Mouse (Mus musculus): ENCODE results near the gene Fpr1.
"Not testable (repeated sequence)": the region's sequence is repeated elsewhere in the genome, so short reads cannot be mapped to it uniquely, and the experiment has no call there.

Fpr1 gene

DNA sequence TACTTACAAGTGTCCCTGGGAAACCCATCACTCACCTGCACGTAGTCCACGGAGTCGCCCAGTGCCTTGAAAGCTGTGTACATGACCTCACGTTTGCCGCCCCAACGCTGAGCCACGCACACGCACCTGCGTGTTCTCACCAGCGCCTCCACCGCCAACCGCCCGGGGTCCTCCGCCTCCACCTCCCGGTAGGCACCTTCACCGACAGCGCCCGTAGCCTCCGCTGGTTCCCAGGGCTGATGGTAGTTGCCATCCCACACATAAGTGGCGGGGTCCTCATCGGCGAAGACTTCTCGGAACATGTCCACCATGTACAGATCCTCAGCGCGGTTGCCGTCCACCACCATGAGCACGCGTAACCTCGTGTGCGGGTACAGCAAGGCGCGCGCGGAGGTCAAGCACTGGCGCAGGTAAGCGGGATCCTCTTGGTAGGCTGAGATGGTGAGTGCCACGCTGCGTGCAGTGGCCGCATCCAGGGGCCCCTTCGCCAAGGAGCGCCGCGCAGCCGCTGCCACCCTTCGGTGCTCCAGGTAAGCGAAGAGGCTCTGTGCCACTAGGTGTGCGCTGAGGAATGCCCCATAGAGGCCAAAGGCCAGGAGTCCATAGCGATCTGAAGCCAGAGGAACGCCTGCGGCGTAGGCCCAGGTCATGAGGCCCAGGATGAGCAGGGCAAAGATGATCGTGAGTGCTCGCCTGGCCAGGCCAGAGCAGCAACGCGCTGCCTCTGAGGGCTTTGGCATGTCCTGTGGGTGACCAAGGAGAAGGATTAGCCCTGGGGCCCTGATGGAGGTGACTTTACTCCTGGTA, 33.6 kb downstream of the Fpr1 start:
- DNase-seq (ENCODE audit: inconsistent ontology term) = no peak

- DNase-seq (ENCODE audit: inconsistent ontology term) = no peak
These were observed 34.8 kb downstream of the Fpr1 start for GRCm38 (mm10) chr17:17848988-17849387.

DNA sequence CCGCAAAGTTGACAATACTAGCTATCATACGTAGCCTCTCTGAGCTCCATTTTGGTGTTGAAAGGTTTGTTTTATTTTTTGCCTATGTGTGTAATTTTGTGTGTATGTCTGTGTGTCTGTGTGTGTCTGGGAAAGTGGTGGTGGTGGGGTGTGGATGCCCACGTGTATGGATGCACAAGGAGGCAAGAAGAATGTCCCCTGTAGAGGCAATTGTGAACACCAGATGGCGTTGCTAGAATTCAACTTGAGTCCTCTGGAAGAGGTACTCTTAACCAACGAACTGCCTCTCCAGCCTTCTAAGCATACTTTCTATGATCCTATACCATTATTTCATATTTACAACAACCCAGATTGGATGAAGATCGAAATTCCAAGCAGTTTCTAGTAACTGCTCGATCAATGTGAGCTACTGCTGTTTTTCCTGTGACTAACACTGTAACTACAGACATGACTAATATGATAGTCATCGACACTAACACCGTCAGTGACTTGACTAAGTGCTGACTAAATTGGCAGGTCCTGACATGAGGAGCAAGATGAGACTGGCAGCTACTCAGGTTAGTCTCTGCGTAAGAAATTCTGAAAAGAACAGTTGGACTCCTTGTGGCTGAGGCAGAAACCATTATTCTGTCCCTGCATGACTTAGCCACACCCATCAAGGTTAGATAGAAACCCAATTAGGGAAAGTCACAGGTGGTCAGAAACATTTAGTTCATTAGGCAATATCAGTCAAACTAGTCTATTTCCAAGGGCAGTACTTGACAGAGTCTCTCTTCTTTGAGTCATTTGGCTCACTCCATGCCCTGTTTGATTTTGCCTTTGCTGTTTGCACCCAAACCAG, 38.3 kb downstream of the Fpr1 start:
- DNase-seq (ENCODE audit: inconsistent ontology term) = no peak

DNA sequence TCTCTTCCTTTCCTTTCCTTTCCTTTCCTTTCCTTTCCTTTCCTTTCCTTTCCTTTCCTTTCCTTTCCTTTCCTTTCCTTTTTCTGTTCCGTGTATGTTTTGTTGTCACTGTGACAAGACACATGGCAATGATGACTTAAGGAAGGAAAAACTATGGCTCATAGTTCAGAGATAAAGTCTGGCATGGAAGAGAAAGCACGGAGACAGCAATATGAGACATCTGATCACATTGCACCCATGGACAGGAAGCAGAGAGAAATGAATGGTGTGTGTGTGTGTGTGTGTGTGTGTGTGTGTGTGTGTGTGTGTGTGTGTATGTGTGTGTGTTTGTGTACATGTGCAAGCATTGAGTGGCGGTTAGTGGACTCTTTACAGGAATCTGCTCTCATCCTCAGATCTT, 39.1 kb downstream of the Fpr1 start:
- not testable (repeated sequence) for DNase-seq (ENCODE audit: inconsistent ontology term)

- DNase-seq (ENCODE audit: inconsistent ontology term) = no peak
These were observed 40.0 kb downstream of the Fpr1 start for GRCm38 (mm10) chr17:17843534-17844261.

- no peak for DNase-seq (ENCODE audit: inconsistent ontology term)
These were observed 42.9 kb downstream of the Fpr1 start for GRCm38 (mm10) chr17:17840796-17841195.

DNA sequence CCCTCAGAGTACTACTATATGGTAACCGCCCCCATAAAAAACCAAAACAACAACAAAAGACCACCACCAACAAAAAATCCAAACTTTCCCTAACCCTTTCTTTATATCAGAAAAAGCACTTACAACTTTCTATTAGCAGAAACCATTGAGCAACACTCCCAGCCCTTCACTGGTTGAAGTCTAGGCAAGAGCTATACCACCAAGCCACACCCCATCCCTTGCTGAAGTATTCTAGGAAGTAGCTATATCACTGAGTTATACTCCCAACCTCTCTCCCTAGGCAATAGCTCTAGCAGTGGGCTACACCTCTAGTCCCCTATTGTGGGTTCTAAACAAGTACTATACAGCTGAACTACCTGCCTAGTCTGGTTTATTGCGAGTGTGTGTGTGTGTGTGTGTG, 44.5 kb downstream of the Fpr1 start:
- DNase-seq (ENCODE audit: inconsistent ontology term) = no peak

DNA sequence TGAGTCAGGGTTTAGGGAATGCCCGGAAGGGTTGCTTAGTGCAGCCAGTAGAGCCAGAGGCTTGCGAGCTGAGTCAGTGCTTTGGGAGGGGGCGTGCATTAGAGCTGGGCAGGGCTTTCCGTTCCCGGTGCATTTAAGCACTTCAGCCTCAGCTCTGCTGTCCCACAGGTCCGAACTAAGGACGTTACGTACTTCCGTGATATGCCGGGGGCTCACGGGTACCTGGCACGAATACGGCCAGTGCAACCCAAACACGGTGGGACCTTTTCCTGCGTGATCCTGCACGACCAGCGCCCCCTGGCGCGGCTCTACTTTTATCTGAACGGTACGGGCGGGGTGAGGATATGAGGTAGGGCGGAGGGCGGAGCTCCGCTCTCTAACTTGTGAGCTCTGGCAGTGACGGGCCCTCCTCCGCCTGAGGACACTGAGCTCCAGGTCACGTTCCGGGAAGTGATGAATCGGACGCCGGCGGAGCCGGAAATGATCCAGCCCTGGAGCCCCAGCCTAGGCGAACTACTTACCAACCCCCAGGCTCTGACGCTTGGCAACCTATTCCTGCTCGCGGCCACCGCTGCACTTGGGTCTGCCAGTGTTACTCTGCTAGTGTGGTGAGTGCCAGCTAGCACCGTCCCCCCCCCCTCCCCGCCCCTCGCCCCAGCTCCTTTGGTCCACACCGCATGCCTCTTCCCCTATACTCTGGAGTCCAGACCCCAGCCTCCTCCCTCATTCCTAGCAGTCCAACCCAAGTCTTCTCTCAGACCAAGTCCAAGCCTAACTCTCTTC, 45.6 kb downstream of the Fpr1 start:
- DNase-seq (ENCODE audit: inconsistent ontology term) = peak; percentile 98

DNA sequence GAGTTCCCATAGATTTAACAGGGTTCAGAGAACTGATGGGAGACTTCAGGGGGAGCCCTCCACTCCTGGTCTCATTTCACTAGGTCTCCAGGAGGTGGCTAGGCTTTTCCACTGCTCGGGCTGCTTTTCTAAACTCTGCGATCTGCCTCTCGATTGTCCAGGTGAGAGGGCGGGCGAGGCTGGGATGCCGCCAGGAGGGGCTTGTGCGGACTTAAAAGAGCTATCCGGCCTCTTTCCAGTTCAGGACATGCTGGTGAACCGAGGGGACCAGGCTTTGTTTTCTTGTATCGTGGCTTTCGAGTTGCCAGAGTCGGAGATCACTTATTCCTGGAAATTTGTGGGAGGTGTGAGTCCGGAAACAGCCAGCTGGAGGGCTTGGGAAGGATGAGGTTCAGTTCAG, 46.3 kb downstream of the Fpr1 start:
- DNase-seq (ENCODE audit: inconsistent ontology term) = no peak

GRCm38 (mm10) chr17:17836101-17836500, 47.6 kb downstream of the Fpr1 start:
- DNase-seq (ENCODE audit: inconsistent ontology term) = no peak

- no peak for DNase-seq (ENCODE audit: inconsistent ontology term)
These were observed 48.8 kb downstream of the Fpr1 start for GRCm38 (mm10) chr17:17834896-17835295.

GRCm38 (mm10) chr17:17830731-17831130, 53.0 kb downstream of the Fpr1 start:
- DNase-seq (ENCODE audit: inconsistent ontology term) = no peak

DNA sequence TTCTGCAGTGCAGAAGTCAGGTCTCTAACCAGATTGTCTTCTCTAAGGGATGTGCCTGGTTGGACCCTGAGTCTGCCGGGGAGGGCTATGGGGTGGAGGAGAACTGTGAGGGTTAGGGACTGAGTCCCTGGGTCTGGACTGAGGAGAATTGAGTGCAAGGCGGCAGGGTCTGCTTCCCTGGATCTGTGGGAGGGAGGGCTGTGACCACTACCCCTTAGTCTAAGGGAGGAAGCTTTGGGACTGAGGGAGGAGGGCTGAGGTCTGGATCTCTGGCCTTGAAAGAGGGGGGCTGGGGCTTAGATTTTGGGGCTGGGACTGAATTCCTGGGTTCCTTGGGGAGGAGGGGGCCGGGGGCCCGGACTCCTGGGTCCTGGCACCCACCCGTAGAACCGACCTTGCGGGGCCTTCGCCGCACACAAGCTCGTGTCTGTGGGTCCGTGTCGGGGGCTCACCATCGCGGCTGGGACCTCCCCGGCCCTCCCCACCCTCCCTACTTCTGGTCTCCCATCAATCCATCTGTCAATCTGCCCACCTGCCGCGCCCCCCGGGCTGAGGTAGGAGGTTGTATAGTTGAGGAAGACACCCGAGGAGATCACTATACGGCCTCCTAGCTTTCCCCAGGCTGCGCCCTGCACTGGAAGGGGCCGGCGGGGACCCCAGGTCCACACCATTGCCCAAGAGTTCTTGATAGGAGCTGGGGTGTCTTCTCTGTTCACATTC, 53.8 kb downstream of the Fpr1 start:
- no peak for DNase-seq (ENCODE audit: inconsistent ontology term)

DNA sequence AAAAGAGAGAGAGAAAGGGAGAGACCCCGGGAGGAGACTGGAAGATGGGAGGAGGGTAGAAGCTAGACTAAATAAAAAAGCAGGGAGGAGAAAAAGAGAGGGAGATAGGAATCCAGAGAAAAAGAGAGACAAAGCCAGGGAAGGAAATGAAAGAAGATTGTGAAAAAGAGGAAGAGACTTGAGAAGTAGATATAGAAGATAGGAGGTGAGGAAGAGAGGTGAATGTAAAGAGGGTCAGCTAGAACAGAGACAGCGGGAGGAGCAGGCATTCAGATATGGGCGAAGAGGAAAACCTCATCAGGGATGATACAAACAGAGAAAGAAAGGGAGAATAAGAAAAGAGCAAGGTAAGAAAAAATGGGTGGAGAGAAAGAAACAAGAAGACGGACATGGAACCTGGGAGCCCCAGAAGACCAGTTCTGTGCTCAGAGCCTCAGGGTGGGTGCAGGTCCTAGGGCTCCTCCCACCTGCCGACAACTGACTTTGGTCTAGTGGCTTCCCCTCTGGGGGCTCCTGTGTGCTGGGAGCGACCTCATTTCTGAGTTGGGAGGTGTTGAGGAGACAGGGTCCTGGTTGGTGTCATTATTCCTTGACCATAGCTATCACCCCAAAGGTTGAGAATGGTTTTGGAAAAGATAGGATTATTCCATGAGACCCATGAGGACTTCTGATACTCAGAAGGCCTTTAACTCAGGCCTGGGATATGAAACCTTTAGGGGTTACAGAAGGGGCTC, 54.5 kb downstream of the Fpr1 start:
- DNase-seq (ENCODE audit: inconsistent ontology term) = no peak

- peak; percentile 85 for DNase-seq (ENCODE audit: inconsistent ontology term)
These were observed 55.4 kb downstream of the Fpr1 start for GRCm38 (mm10) chr17:17828191-17828981.

DNA sequence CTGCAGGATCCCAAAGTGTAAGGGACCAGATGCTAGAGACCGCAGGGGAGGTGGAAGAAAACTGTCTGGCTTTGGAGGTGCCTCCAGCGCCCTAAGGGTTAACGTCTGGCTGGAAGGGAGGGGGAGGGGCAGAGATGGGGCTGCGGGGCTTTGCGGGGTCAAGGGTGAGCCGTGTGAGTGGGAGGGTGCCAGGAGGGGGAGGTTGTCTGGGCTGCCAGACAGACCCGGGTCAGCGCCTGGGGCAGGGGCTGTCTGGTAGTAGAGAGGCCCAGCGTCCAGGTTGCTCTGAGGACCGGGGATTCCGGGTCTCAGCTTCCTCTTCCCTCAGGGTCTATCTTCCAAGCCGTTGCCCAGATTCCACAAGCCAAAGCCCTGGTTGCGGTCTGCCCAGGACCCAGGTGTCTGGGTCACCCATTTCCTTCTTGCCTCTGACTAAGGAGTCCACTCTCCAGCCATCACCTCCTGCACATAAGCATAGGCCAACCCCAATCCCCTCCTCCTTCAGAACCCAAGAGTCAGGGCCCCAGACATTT, 56.0 kb downstream of the Fpr1 start:
- peak; percentile 90 for DNase-seq (ENCODE audit: inconsistent ontology term)

- peak; percentile 100 for DNase-seq (ENCODE audit: inconsistent ontology term)
These were observed 56.7 kb downstream of the Fpr1 start, which contains the start of gene Spaca6 for GRCm38 (mm10) chr17:17826751-17827657. TSS of gene Spaca6 (plus strand) at chr17:17827158.

Data from Muller cell, postnatal 12 days (primary cell).